Mouse (Mus musculus) spleen, adult 18-20 months (tissue): Measurements from ENCODE around the gene Spo11.

Experiments
- DNase-seq, 2 experiments: peaks; one replicate each; pipeline ENCODE4 v3.0.0; 2022; ENCODE audit warnings: mixed read lengths in 2 of 2

Gene Spo11

GRCm38 (mm10) chr2:173011440-173011839, 33.9 kb downstream of the Spo11 start:
- DNase-seq, result no peak

- DNase-seq, result no peak
Measured at GRCm38 (mm10) chr2:173014741-173015287, 37.3 kb downstream of the Spo11 start.

- no peak for DNase-seq
Measured at GRCm38 (mm10) chr2:173017940-173018339, 40.4 kb downstream of the Spo11 start.

GRCm38 (mm10) chr2:173018618-173019017, 41.1 kb downstream of the Spo11 start:
- no peak for DNase-seq

GRCm38 (mm10) chr2:173019322-173019721, 41.8 kb downstream of the Spo11 start:
- no peak for DNase-seq

GRCm38 (mm10) chr2:173019790-173020189, 42.3 kb downstream of the Spo11 start:
- peak; percentile 92 to 96 for DNase-seq

- no peak for DNase-seq
Measured at GRCm38 (mm10) chr2:173020430-173020829, 42.9 kb downstream of the Spo11 start, which contains the start of gene Rbm38. TSS of gene Rbm38 (plus strand) at chr2:173020498.

GRCm38 (mm10) chr2:173021633-173022055, 44.1 kb downstream of the Spo11 start:
- DNase-seq, result peak; percentile 89 to 98

GRCm38 (mm10) chr2:173022056-173022681, 44.7 kb downstream of the Spo11 start:
- DNase-seq, result peak; percentile 56 to 67

- DNase-seq, result no peak
Measured at GRCm38 (mm10) chr2:173022813-173023212, 45.3 kb downstream of the Spo11 start.

- peak in 1 of 2 experiments; percentile 23 for DNase-seq
Measured at GRCm38 (mm10) chr2:173023371-173023851, 45.9 kb downstream of the Spo11 start.

GRCm38 (mm10) chr2:173023966-173024365, 46.5 kb downstream of the Spo11 start:
- peak in 1 of 2 experiments; percentile 16 for DNase-seq

GRCm38 (mm10) chr2:173024392-173024791, 46.9 kb downstream of the Spo11 start:
- peak in 1 of 2 experiments; percentile 23 for DNase-seq

GRCm38 (mm10) chr2:173024938-173025337, 47.4 kb downstream of the Spo11 start:
- DNase-seq, result peak in 1 of 2 experiments; percentile 11

- no peak for DNase-seq
Measured at GRCm38 (mm10) chr2:173026286-173026685, 48.8 kb downstream of the Spo11 start.

GRCm38 (mm10) chr2:173026688-173027131, 49.2 kb downstream of the Spo11 start:
- DNase-seq, result peak; percentile 58 to 76

- peak in 1 of 2 experiments; percentile 32 for DNase-seq
Measured at GRCm38 (mm10) chr2:173027169-173027823, 49.8 kb downstream of the Spo11 start.

- DNase-seq, result peak in 1 of 2 experiments; percentile 30
Measured at GRCm38 (mm10) chr2:173027824-173028495, 50.5 kb downstream of the Spo11 start.

GRCm38 (mm10) chr2:173028508-173029031, 51.1 kb downstream of the Spo11 start:
- no peak for DNase-seq

- peak in 1 of 2 experiments; percentile 9 for DNase-seq
Measured at GRCm38 (mm10) chr2:173030591-173031338, 53.3 kb downstream of the Spo11 start.

GRCm38 (mm10) chr2:173033531-173033930, 56.0 kb downstream of the Spo11 start:
- no peak for DNase-seq

- no peak for DNase-seq
Measured at GRCm38 (mm10) chr2:173034998-173035397, 57.5 kb downstream of the Spo11 start.
